Mouse (Mus musculus): ENCODE data around the gene G6pc. TPM values are rescaled to one million over a fixed set of nuclear protein-coding genes. Genes with fewer than 3 reads are reported as not detected.
"Not testable (repeated sequence)": the region's sequence is repeated elsewhere in the genome, so short reads cannot be mapped to it uniquely, and the experiment has no call there.

G6pc gene
- polyA plus RNA-seq, 1 experiment from 2014 or later: not detected

DNA sequence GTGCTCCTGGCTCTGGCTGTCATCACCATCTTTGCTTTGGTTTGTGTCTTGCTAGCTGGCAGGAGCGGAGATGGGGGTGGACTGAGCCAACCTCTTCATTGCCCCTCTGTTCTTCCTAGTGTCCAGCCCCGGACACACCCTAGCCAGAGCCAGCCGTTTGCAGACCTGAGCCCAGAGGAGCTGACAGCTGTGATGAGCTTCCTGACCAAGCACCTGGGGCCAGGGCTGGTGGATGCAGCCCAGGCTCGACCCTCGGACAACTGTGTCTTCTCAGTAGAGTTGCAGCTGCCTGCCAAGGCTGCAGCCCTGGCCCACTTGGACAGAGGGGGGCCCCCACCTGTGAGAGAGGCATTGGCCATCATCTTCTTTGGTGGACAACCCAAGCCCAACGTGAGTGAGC is 36.4 kb upstream of the G6pc start:
- not testable (repeated sequence) for ATAC-seq (replicated peaks; ENCODE audit: low FRiP score, low TSS enrichment, low read depth); H3K4me2 ChIP-seq (ENCODE audit: low read length); H3K4me1 ChIP-seq (replicated peaks; ENCODE audit: control insufficient read depth, insufficient read depth, low read length); H3K27ac ChIP-seq (ENCODE audit: low read depth); H3K9ac ChIP-seq (ENCODE audit: low read length); H3K9me3 ChIP-seq (ENCODE audit: control insufficient read depth, low read length); H3K27me3 ChIP-seq (replicated peaks; ENCODE audit: control insufficient read depth, insufficient read depth, low read length); H3K36me3 ChIP-seq (ENCODE audit: control insufficient read depth, insufficient read depth, low read length); H3K4me3 ChIP-seq (ENCODE audit: low read depth, low read length); DNase-seq (ENCODE audit: low spot score)
- WGBS: 72% methylated on average over 6 of the region's 6 CpGs

DNA sequence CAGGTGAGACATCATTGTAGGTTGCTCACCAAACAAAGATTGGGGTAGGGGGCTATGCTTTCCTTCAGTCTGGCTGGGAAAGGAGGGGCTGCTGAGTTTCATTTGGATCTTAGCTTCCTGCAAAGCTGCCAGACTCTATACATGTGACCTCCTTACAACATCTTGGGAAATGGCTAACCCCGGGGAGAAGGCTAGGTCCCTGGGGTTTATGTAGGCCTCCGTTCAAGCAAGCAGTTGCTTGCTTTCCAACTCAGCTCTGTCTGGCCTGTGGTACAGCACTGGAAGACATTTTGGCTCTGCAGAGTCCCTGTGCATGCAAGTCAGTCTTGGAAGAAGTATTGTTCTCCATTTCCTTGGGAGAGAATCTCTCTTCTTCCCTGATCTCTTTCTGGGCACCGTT is 34.8 kb upstream of the G6pc start:
- Histone ChIP-seq H3K27ac (ENCODE audit: low read depth) (no peak overlapping the region), H3K36me3 (ENCODE audit: control insufficient read depth, insufficient read depth, low read length) (no peaks in the 10 kb centered on the region), H3K4me1 (replicated peaks; ENCODE audit: control insufficient read depth, insufficient read depth, low read length) (peaks cover 9% of the 10 kb centered on the region), H3K9me3 (ENCODE audit: control insufficient read depth, low read length) (no peaks in the 10 kb centered on the region), H3K9ac (ENCODE audit: low read length) (no peak overlapping the region), H3K4me2 (ENCODE audit: low read length) (no peak overlapping the region; the same call in 1 of the 2 replicates), H3K27me3 (replicated peaks; ENCODE audit: control insufficient read depth, insufficient read depth, low read length) (no peaks in the 10 kb centered on the region), H3K4me3 (ENCODE audit: low read depth, low read length) (no peak overlapping the region)
- 84% methylated on average over 3 of the region's 3 CpGs for WGBS
- DNase-seq (ENCODE audit: low spot score): no peak
- ATAC-seq (replicated peaks; ENCODE audit: low FRiP score, low TSS enrichment, low read depth): no peak

DNA sequence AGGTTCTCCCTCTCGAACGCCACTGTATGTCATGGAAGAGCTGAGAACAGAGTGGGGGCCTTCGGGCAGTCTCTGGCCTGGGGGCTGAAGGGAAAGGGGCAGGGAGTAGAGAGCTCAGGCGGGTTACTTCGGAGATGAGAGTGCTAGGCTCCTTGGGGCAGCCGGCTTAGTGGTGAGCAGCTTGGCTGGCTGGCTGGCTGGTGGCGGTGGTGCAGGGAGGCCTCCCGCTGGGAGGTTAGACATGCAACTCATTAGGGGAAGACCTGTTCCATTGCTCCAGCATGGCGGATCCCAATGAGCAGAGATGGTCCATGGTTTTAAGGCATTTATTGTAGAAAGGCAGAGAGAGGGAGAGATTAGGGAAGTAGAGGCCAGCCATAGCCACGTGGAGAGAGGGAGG is 33.3 kb upstream of the G6pc start:
- DNase-seq (ENCODE audit: low spot score) (no peak), ATAC-seq (replicated peaks; ENCODE audit: low FRiP score, low TSS enrichment, low read depth) (no peak)
- Histone ChIP-seq H3K9ac (ENCODE audit: low read length) (no peak overlapping the region), H3K4me2 (ENCODE audit: low read length) (no peak overlapping the region), H3K27ac (ENCODE audit: low read depth) (no peak overlapping the region), H3K4me3 (ENCODE audit: low read depth, low read length) (no peak overlapping the region), H3K4me1 (replicated peaks; ENCODE audit: control insufficient read depth, insufficient read depth, low read length) (peaks cover 19% of the 10 kb centered on the region), H3K9me3 (ENCODE audit: control insufficient read depth, low read length) (no peaks in the 10 kb centered on the region), H3K36me3 (ENCODE audit: control insufficient read depth, insufficient read depth, low read length) (no peaks in the 10 kb centered on the region), H3K27me3 (replicated peaks; ENCODE audit: control insufficient read depth, insufficient read depth, low read length) (no peaks in the 10 kb centered on the region)
- WGBS: 47% methylated on average over 10 of the region's 10 CpGs

DNA sequence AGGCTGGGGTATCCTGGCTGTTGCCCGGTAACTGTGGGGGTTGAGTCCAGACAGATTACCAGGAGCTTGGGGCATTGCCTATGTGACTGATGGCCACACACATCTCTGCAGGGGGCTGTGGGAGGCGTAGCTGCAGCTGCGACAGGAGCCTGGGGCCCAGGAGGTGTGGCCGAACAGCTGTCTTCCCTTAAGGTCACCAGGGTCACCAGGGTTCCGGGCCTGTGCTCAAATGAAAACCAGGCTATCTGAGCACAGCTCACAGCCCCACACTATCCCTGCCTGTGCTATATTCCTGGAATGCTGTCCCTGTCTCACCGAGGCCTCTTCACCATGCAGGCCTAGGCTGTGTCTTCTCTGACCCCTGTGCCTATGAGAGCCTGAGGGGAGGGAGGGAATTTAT is 32.8 kb upstream of the G6pc start:
- no peak overlapping the region for H3K27ac ChIP-seq (ENCODE audit: low read depth)
- no peaks in the 10 kb centered on the region for H3K9me3 ChIP-seq (ENCODE audit: control insufficient read depth, low read length)
- H3K4me3 ChIP-seq (ENCODE audit: low read depth, low read length): no peak overlapping the region
- 27% methylated on average over 6 of the region's 6 CpGs for WGBS
- peaks cover 24% of the 10 kb centered on the region for H3K4me1 ChIP-seq (replicated peaks; ENCODE audit: control insufficient read depth, insufficient read depth, low read length)
- ATAC-seq (replicated peaks; ENCODE audit: low FRiP score, low TSS enrichment, low read depth) (no peak), DNase-seq (ENCODE audit: low spot score) (no peak)
- H3K9ac ChIP-seq (ENCODE audit: low read length): no peak overlapping the region
- no peaks in the 10 kb centered on the region for H3K27me3 ChIP-seq (replicated peaks; ENCODE audit: control insufficient read depth, insufficient read depth, low read length)
- H3K36me3 ChIP-seq (ENCODE audit: control insufficient read depth, insufficient read depth, low read length): no peaks in the 10 kb centered on the region
- no peak overlapping the region for H3K4me2 ChIP-seq (ENCODE audit: low read length)

DNA sequence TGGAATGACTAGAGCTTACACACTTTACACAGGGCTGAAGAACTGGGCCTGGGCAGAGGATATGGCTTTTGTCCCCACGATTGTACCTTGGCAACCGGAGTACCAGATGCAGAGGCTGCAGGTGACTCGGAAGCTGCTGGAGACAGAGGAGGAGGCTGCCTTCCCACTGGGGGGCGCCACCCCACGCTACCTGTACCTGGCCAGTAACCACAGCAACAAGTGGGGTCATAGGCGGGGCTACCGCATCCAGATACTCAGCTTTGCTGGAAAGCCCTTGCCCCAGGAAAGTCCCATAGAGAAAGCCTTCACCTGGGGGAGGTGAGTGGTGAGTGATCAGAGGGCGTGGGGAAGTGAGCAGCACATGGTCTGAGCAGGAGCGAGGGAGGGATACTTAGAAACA is 31.7 kb upstream of the G6pc start:
- DNase-seq (ENCODE audit: low spot score) (no peak), ATAC-seq (replicated peaks; ENCODE audit: low FRiP score, low TSS enrichment, low read depth) (no peak)
- no peaks in the 10 kb centered on the region for H3K9me3 ChIP-seq (ENCODE audit: control insufficient read depth, low read length)
- H3K27me3 ChIP-seq (replicated peaks; ENCODE audit: control insufficient read depth, insufficient read depth, low read length): no peaks in the 10 kb centered on the region
- no peaks in the 10 kb centered on the region for H3K36me3 ChIP-seq (ENCODE audit: control insufficient read depth, insufficient read depth, low read length)
- peaks cover 27% of the 10 kb centered on the region for H3K4me1 ChIP-seq (replicated peaks; ENCODE audit: control insufficient read depth, insufficient read depth, low read length)
- H3K4me2 ChIP-seq (ENCODE audit: low read length): no peak overlapping the region
- 80% methylated on average over 9 of the region's 9 CpGs for WGBS
- H3K27ac ChIP-seq (ENCODE audit: low read depth): no peak overlapping the region
- H3K9ac ChIP-seq (ENCODE audit: low read length): no peak overlapping the region
- no peak overlapping the region for H3K4me3 ChIP-seq (ENCODE audit: low read depth, low read length)

DNA sequence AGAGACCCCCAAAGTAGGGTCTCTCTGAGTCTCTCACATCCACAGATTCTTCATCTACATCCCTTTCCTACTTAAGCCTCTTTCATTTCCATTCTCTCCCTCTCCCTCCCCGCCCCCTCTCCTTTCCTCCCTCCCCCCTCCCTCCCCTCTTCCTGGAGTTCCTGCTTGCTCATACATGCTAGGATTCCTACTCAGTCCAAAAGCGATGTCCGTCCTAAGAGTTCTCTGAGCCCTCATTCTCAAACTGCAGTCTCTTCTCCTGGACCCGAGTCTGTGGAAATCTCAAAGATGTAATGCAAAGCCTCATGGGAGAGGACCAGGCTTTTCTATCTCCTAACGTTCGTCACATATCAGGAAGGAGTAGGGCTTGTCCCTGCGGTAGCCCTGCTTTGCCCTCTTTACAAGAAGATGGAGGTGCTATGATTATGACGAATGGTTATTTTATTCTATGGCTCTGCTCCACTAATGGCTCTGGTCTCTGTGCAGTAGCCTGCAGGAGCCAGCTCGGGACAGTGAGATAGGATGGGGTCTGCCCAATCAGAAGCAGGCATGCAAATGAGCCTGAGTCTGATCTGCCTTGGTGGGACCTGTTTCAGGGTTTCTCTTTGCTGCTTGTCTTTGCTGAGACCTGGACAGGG is 29.1 kb upstream of the G6pc start:
- ATAC-seq (replicated peaks; ENCODE audit: low FRiP score, low TSS enrichment, low read depth): peak; percentile 90
- Histone ChIP-seq H3K9ac (ENCODE audit: low read length) (no peak overlapping the region), H3K36me3 (ENCODE audit: control insufficient read depth, insufficient read depth, low read length) (no peaks in the 10 kb centered on the region), H3K27me3 (replicated peaks; ENCODE audit: control insufficient read depth, insufficient read depth, low read length) (no peaks in the 10 kb centered on the region), H3K27ac (ENCODE audit: low read depth) (peak overlapping the region; percentile 28), H3K4me1 (replicated peaks; ENCODE audit: control insufficient read depth, insufficient read depth, low read length) (peaks cover 27% of the 10 kb centered on the region), H3K4me3 (ENCODE audit: low read depth, low read length) (0 out of 2 replicates have a peak overlapping the region, but pooled peaks have one; percentile 3), H3K4me2 (ENCODE audit: low read length) (peak overlapping the region; percentile 50), H3K9me3 (ENCODE audit: control insufficient read depth, low read length) (no peaks in the 10 kb centered on the region)
- DNase-seq (ENCODE audit: low spot score): peak; percentile 73
- 2% methylated on average over 9 of the region's 9 CpGs for WGBS

DNA sequence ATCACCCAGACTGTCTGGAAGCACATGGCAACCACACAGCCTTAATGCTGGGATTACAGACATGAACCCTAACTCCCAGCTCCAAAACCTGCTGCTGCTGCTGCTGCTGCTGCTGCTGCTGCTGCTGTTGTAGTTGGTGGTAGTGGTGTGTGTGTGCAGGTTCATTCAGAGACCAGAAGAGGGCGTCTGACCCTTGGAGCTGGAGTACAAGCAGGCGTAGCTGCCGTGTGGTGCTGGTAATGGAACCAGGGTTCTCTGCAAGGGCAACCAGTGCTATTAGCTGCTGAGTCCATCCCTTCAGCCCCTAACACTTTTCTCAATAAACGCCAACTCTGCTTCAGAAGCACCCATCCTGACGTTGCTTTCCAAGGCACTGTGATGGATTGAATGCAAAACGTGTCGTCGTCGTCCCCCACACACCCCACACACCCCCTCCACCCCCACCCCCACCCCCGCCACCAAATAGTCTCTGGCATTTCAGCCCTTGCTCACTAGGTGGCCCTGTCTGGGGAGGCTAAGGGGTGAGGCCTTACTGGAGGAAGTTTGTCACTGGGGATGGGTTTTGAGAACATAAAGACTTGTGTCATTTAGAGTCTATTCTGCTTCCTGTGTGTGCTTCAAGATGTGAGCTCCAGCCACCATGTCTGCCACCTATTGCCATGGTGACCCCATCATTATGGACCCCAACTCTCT is 20.1 kb upstream of the G6pc start:
- 72% methylated on average over 10 of the region's 10 CpGs for WGBS
- H3K9ac ChIP-seq (ENCODE audit: low read length): no peak overlapping the region
- H3K36me3 ChIP-seq (ENCODE audit: control insufficient read depth, insufficient read depth, low read length): no peaks in the 10 kb centered on the region

DNA sequence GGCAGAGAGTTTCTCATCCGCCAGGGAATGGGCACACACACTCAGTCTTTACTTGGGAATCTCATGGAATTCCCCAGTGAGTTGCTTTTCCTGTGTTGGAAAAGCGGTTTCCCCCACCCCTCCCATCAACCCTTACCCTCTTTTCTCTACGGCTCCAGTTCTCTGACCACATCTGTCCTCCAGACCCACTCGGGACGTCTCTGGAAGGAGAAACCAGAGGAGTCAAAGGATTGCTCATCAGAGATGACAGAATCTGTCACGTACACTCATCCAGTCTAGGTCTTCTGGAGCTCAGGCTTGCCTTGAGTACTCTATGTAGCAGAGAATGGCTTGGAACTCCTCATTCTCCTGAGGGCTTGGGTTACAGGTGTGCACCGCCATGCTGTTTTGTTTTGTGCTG is 18.6 kb upstream of the G6pc start:
- Histone ChIP-seq H3K4me2 (ENCODE audit: low read length) (no peak overlapping the region), H3K9me3 (ENCODE audit: control insufficient read depth, low read length) (no peaks in the 10 kb centered on the region), H3K4me1 (replicated peaks; ENCODE audit: control insufficient read depth, insufficient read depth, low read length) (peaks cover 3% of the 10 kb centered on the region; the same call in 1 of the 2 replicates), H3K9ac (ENCODE audit: low read length) (no peak overlapping the region), H3K27me3 (replicated peaks; ENCODE audit: control insufficient read depth, insufficient read depth, low read length) (no peaks in the 10 kb centered on the region), H3K27ac (ENCODE audit: low read depth) (no peak overlapping the region), H3K36me3 (ENCODE audit: control insufficient read depth, insufficient read depth, low read length) (no peaks in the 10 kb centered on the region), H3K4me3 (ENCODE audit: low read depth, low read length) (no peak overlapping the region)
- no peak for ATAC-seq (replicated peaks; ENCODE audit: low FRiP score, low TSS enrichment, low read depth)
- WGBS: 68% methylated on average over 7 of the region's 7 CpGs
- no peak for DNase-seq (ENCODE audit: low spot score)

More for the DNA sequence above, 20.1 kb upstream of the G6pc start:
- no peak for ATAC-seq (replicated peaks; ENCODE audit: low FRiP score, low TSS enrichment, low read depth)
- no peak overlapping the region for H3K4me3 ChIP-seq (ENCODE audit: low read depth, low read length)
- H3K4me1 ChIP-seq (replicated peaks; ENCODE audit: control insufficient read depth, insufficient read depth, low read length): peaks cover 3% of the 10 kb centered on the region; the same call in 1 of the 2 replicates
- DNase-seq (ENCODE audit: low spot score): no peak
- H3K9me3 ChIP-seq (ENCODE audit: control insufficient read depth, low read length): no peaks in the 10 kb centered on the region
- no peak overlapping the region for H3K4me2 ChIP-seq (ENCODE audit: low read length)
- no peaks in the 10 kb centered on the region for H3K27me3 ChIP-seq (replicated peaks; ENCODE audit: control insufficient read depth, insufficient read depth, low read length)
- no peak overlapping the region for H3K27ac ChIP-seq (ENCODE audit: low read depth)

DNA sequence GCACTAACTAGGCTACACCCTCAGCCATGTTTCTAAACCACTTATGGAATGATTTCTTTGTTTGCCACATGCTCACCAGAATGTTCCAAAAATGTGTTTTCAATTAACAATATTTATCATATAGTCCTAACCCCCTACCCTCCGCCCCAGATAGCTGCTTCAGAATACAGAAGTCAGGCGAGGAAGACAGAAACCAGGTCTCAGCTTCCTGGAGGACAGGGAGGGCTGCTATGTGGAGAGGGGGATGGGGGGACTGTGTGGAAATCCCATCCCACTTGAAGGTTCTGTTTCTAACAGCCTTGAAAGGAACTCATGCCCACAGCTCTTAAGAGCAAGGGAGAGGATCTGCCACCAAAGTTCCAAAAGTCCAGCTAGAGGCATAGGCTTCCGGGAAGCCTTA is 18.1 kb upstream of the G6pc start:
- 50% methylated on average over 3 of the region's 3 CpGs for WGBS
- H3K27me3 ChIP-seq (replicated peaks; ENCODE audit: control insufficient read depth, insufficient read depth, low read length): no peaks in the 10 kb centered on the region
- DNase-seq (ENCODE audit: low spot score) (no peak), ATAC-seq (replicated peaks; ENCODE audit: low FRiP score, low TSS enrichment, low read depth) (no peak)
- H3K9me3 ChIP-seq (ENCODE audit: control insufficient read depth, low read length): no peaks in the 10 kb centered on the region
- H3K9ac ChIP-seq (ENCODE audit: low read length): no peak overlapping the region
- H3K4me3 ChIP-seq (ENCODE audit: low read depth, low read length): no peak overlapping the region
- H3K27ac ChIP-seq (ENCODE audit: low read depth): no peak overlapping the region
- H3K36me3 ChIP-seq (ENCODE audit: control insufficient read depth, insufficient read depth, low read length): no peaks in the 10 kb centered on the region
- H3K4me2 ChIP-seq (ENCODE audit: low read length): no peak overlapping the region
- H3K4me1 ChIP-seq (replicated peaks; ENCODE audit: control insufficient read depth, insufficient read depth, low read length): peaks cover 3% of the 10 kb centered on the region; the same call in 1 of the 2 replicates
